Mouse (Mus musculus) brain, embryonic 14.5 days (tissue): Measurements from ENCODE around the gene Spp1.

Source experiments
- CTCF ChIP-seq: fragments of 200-500 bp; IDR thresholded peaks from 2 replicates; pipeline ENCODE4 v1.5.1; 2012; ENCODE audit warnings: inconsistent platforms, mild to moderate bottlenecking, moderate library complexity, borderline replicate concordance; ENCODE audit not compliant: insufficient read depth, insufficient read length; ENCODE audit errors: extremely low read depth
- POLR2A ChIP-seq: fragments of 200-500 bp; IDR thresholded peaks from 2 replicates; pipeline ENCODE4 v1.6.1; 2012; ENCODE audit warnings: mild to moderate bottlenecking, inconsistent platforms, borderline replicate concordance; ENCODE audit not compliant: poor library complexity, insufficient read depth, insufficient read length, severe bottlenecking; ENCODE audit errors: extremely low read depth

DNA sequence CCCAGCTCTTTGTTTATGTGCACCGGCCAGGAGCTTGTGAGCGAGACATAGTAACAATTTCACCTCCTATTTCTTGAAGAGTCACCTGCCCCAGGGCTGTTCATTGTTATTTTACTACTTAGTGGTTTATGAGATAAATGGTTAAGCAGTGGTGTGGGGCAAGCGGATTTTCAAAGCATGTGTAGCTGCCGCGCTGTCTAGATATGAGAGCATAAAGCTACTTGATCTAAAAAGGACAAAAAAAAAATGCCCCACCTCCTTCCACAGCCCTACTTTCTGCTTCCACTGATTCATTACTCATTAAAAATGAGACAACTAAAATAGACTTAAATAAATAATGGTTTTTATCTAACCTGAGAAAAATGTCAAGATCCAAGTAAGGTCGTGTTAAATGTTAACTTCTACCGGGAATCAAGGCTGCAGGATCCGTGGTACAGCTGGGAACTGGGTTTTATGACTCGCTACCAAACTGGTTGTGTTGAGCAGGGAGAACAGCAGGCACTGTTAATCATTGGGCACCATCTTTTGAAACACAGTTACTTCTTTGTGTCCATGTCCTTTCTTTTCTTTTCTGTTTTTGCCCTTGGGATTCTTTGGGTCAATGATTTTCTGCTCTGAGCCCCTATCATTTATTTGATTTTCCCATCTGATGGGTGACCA, 35.5 kb upstream of the Spp1 start:
- TF ChIP-seq POLR2A, result no peak
- TF ChIP-seq CTCF, result no peak
